Mouse (Mus musculus) neutrophil, adult 83 days (primary cell): ENCODE results near the gene Ormdl1. TPM values are rescaled to one million over a fixed set of nuclear protein-coding genes. Genes with fewer than 3 reads are reported as not detected.

Experiments
- total RNA-seq, 2 experiments: library from RNA; stranded (reverse); gene quantifications; one replicate each; pipeline ENCODE4 v1.2.4; 2023

Ormdl1 gene
- 10 to 100 TPM; 11.4 to 12.1 TPM for total RNA-seq

GRCm38 (mm10) chr1:53296581-53297383, at the start of gene Ormdl1, which contains the start of the genes Pms1 and Gm28778:
Gene Ormdl1 (plus strand): TSS chr1:53297095.
Gene Pms1 (minus strand): TSS chr1:53297018.
Gene Gm28778 (plus strand): TSS chr1:53297111.

DNA sequence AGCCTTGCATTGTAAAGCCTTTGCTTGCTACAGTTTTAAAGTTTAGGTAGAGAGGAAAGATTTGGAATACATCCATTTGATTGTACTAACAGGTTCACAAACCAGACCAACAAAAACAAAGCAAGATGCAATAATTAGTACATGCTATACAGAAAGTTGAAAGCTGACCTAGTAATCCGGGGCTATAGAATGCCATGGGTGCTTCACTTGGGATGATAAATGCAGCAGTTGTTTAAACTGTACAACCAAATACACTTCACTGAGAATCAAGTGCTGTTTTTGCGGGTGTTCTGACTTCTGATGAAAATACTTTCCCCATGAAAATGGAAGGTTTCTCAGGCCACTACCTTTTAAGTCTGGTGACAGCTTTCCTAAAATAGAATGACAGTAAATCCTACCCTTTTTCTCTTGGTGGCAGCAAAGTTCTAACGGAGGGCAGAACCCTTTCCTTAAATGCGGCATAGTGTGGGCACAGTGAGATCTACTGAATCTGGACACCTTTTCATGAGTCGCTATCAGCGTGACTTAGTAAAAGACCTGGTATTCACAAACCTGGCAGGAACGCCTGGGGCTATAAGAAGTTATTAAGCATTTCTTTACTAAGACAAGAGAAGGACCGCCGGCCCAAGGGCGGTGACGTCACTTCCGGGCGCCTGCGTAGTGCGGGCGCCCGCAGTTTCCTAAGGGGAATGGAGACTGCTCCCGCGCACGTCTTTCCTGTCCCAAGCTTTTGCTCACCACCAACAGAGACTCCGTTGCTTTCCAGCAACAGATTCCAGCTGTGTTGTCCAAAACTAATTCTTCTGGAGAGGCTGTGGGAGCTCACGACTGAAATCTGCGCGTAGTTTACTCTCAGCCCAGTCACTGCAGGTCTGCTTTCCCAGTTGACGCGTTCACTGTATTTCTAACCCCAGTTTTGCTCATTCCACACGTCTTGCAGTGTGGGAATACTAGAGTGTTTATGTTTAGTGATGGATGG, 16.4 kb downstream of the Ormdl1 start, which contains the start of gene Osgepl1:
Gene Osgepl1, plus strand, starts transcription at position 636 of the 979 bp plus-strand sequence.

GRCm38 (mm10) chr1:53352327-53353261, 55.7 kb downstream of the Ormdl1 start, which contains the start of the genes Asdurf, Gm28551 and Asnsd1:
Gene Asdurf (minus strand): TSS chr1:53352619.
Gene Gm28551 (minus strand): TSS chr1:53352667.
Gene Asnsd1 (minus strand): TSS chr1:53352752.

Other genes with a start within 250 kb of the Ormdl1 start
- gene Mstn, start 235.5 kb upstream of the Ormdl1 start, total RNA-seq, result not detected
- not detected for gene 1700019A02Rik, start 109.5 kb upstream of the Ormdl1 start, total RNA-seq
- 1 to 10 TPM; 4.6 to 8.1 TPM for gene Pms1, start 77 bp upstream of the Ormdl1 start, total RNA-seq
- 1 to 10 TPM in 1 of 2 experiments, not detected in 1; 1.6 TPM for gene Gm28778, start within 50 bp of the Ormdl1 start, total RNA-seq
- gene Osgepl1, start 16.5 kb downstream of the Ormdl1 start, total RNA-seq, result 1 to 10 TPM; 4.3 to 5.1 TPM
- 1 to 10 TPM in 1 of 2 experiments, not detected in 1; 9.7 TPM for gene Asdurf, start 55.5 kb downstream of the Ormdl1 start, total RNA-seq
- gene Gm28551, start 55.6 kb downstream of the Ormdl1 start, total RNA-seq, result not detected
- gene Asnsd1, start 55.7 kb downstream of the Ormdl1 start, total RNA-seq, result 10 to 100 TPM; 48.2 to 49.8 TPM